Mouse (Mus musculus): Measurements from ENCODE around the gene Gm10309. TPM values are rescaled to one million over a fixed set of nuclear protein-coding genes. Genes with fewer than 3 reads are reported as not detected.

The Gm10309 gene
- total RNA-seq (2021): not detected
- long read RNA-seq, experiment 1: 0 reads
- long read RNA-seq, experiment 2: 0 reads

- intact Hi-C loops (cut with DNase I): no loop called here
- DNase-seq: peak; percentile 67 to 78
Measured at GRCm38 (mm10) chr17:86505183-86505631, at the start of gene Gm10309. TSS of gene Gm10309 (minus strand) at chr17:86505232.

- DNase-seq: no peak
- intact Hi-C loops (cut with DNase I): loop anchor here (5.0 kb wide), 1 partner anchor 35 kb away; no protein-coding TSS in a partner anchor
Measured at GRCm38 (mm10) chr17:86551995-86552394, 47.0 kb upstream of the Gm10309 start.

- DNase-seq: no peak
- intact Hi-C loops (cut with DNase I): loop anchor here (5.0 kb wide), 1 partner anchor 36 kb away; no protein-coding TSS in a partner anchor
Measured at GRCm38 (mm10) chr17:86551561-86551960, 46.5 kb upstream of the Gm10309 start.

GRCm38 (mm10) chr17:86549128-86549527 lies 44.1 kb upstream of the Gm10309 start:
- no peak for DNase-seq
- intact Hi-C loops (cut with DNase I): no loop called here

GRCm38 (mm10) chr17:86546529-86546928 lies 41.5 kb upstream of the Gm10309 start:
- no peak for DNase-seq
- intact Hi-C loops (cut with DNase I): no loop called here

GRCm38 (mm10) chr17:86539881-86540430 lies 34.9 kb upstream of the Gm10309 start:
- DNase-seq: peak; percentile 19 to 23
- intact Hi-C loops (cut with DNase I): loop anchor here (2.0 to 5.0 kb wide), 2 partner anchors 49 to 72 kb away; no protein-coding TSS in a partner anchor

- intact Hi-C loops (cut with DNase I): loop anchor here (1.0 to 5.0 kb wide), 6 partner anchors 39 to 370 kb away; no protein-coding TSS in a partner anchor
- peak; percentile 74 to 90 for DNase-seq
Measured at GRCm38 (mm10) chr17:86535827-86536656, 31.0 kb upstream of the Gm10309 start.

GRCm38 (mm10) chr17:86535096-86535495 lies 30.1 kb upstream of the Gm10309 start:
- intact Hi-C loops (cut with DNase I): loop anchor here (2.0 to 5.0 kb wide), 2 partner anchors 38 to 77 kb away; no protein-coding TSS in a partner anchor

GRCm38 (mm10) chr17:86533549-86533851 lies 28.5 kb upstream of the Gm10309 start:
- DNase-seq: no peak
- intact Hi-C loops (cut with DNase I): loop anchor here (2.0 kb wide), 1 partner anchor 31 kb away; no protein-coding TSS in a partner anchor

More at GRCm38 (mm10) chr17:86535096-86535495, 30.1 kb upstream of the Gm10309 start:
- DNase-seq: peak; percentile 25 to 31

- DNase-seq: no peak
- intact Hi-C loops (cut with DNase I): loop anchor here (2.0 kb wide), 1 partner anchor 30 kb away; no protein-coding TSS in a partner anchor
Measured at GRCm38 (mm10) chr17:86532783-86533548, 27.9 kb upstream of the Gm10309 start.

- intact Hi-C loops (cut with DNase I): no loop called here
Measured at GRCm38 (mm10) chr17:86531231-86531630, 26.2 kb upstream of the Gm10309 start.

GRCm38 (mm10) chr17:86529411-86529810 lies 24.4 kb upstream of the Gm10309 start:
- intact Hi-C loops (cut with DNase I): no loop called here
- DNase-seq: no peak

More at GRCm38 (mm10) chr17:86531231-86531630, 26.2 kb upstream of the Gm10309 start:
- DNase-seq: no peak

GRCm38 (mm10) chr17:86529003-86529402 lies 24.0 kb upstream of the Gm10309 start:
- intact Hi-C loops (cut with DNase I): no loop called here
- DNase-seq: no peak

GRCm38 (mm10) chr17:86527298-86527697 lies 22.3 kb upstream of the Gm10309 start:
- intact Hi-C loops (cut with DNase I): no loop called here
- DNase-seq: no peak

- DNase-seq: no peak
- intact Hi-C loops (cut with DNase I): no loop called here
Measured at GRCm38 (mm10) chr17:86526016-86526415, 21.0 kb upstream of the Gm10309 start.

- intact Hi-C loops (cut with DNase I): no loop called here
- no peak for DNase-seq
Measured at GRCm38 (mm10) chr17:86525075-86525474, 20.0 kb upstream of the Gm10309 start.

- DNase-seq: no peak
- intact Hi-C loops (cut with DNase I): no loop called here
Measured at GRCm38 (mm10) chr17:86523843-86524242, 18.8 kb upstream of the Gm10309 start.

- no peak for DNase-seq
- intact Hi-C loops (cut with DNase I): no loop called here
Measured at GRCm38 (mm10) chr17:86523374-86523773, 18.3 kb upstream of the Gm10309 start.

GRCm38 (mm10) chr17:86522649-86523048 lies 17.6 kb upstream of the Gm10309 start:
- no peak for DNase-seq
- intact Hi-C loops (cut with DNase I): no loop called here

GRCm38 (mm10) chr17:86521252-86521651 lies 16.2 kb upstream of the Gm10309 start:
- no peak for DNase-seq
- intact Hi-C loops (cut with DNase I): no loop called here

- intact Hi-C loops (cut with DNase I): no loop called here
- no peak for DNase-seq
Measured at GRCm38 (mm10) chr17:86518604-86519003, 13.6 kb upstream of the Gm10309 start.

All from heart, postnatal 14 days (tissue).